Mouse (Mus musculus) E14TG2a.4 (cell line): ENCODE data around the gene Ralgps1.

Source experiments
- H3K27me3 ChIP-seq: 2 replicates; pipeline ENCODE4 v1.6.1; 2014; ENCODE audit warnings: low read length, control low read depth; ENCODE audit not compliant: insufficient read depth
- H3K36me3 ChIP-seq: 2 replicates; pipeline ENCODE4 v1.6.1; 2014; ENCODE audit warnings: low read length, control low read depth; ENCODE audit not compliant: insufficient read depth
- H3K4me1 ChIP-seq: replicated peaks from 2 replicates; pipeline ENCODE4 v1.6.1; 2014; ENCODE audit warnings: low read depth, low read length, control low read depth
- H3K4me3 ChIP-seq: replicated peaks from 2 replicates; pipeline ENCODE4 v1.5.1; 2014; ENCODE audit warnings: mild to moderate bottlenecking, low read length
- H3K9me3 ChIP-seq: 2 replicates; pipeline ENCODE4 v1.6.1; 2014; ENCODE audit warnings: low read length, control low read depth
- CTCF ChIP-seq: conservative IDR thresholded peaks from 2 replicates; pipeline ENCODE4 v1.5.1; 2014; ENCODE audit warnings: low read length
- NANOG ChIP-seq: IDR thresholded peaks from 2 replicates; pipeline ENCODE4 v1.6.1; 2014; ENCODE audit warnings: borderline replicate concordance, low read length, mixed read lengths
- POU5F1 ChIP-seq: IDR thresholded peaks from 2 replicates; pipeline ENCODE4 v1.6.1; 2014; ENCODE audit warnings: low read length, borderline replicate concordance

The Ralgps1 gene

GRCm38 (mm10) chr2:33365703-33366471 is 5.4 kb downstream of the Ralgps1 start:
- no peak for TF ChIP-seq POU5F1
- no peak for TF ChIP-seq CTCF
- TF ChIP-seq NANOG = no peak
- H3K36me3 ChIP-seq = peaks cover 12% of the 10 kb centered on the region
- peaks cover 10% of the 10 kb centered on the region for H3K4me1 ChIP-seq
- H3K9me3 ChIP-seq = no peaks in the 10 kb centered on the region
- no peak overlapping the region for H3K4me3 ChIP-seq
- H3K27me3 ChIP-seq = no peaks in the 10 kb centered on the region

GRCm38 (mm10) chr2:33364656-33365055 is 6.6 kb downstream of the Ralgps1 start:
- TF ChIP-seq CTCF (no peak), POU5F1 (no peak), NANOG (no peak)
- no peaks in the 10 kb centered on the region for H3K9me3 ChIP-seq
- peaks cover 12% of the 10 kb centered on the region for H3K36me3 ChIP-seq
- no peaks in the 10 kb centered on the region for H3K27me3 ChIP-seq
- no peak overlapping the region for H3K4me3 ChIP-seq
- H3K4me1 ChIP-seq = peaks cover 3% of the 10 kb centered on the region

GRCm38 (mm10) chr2:33363890-33364289 is 7.4 kb downstream of the Ralgps1 start:
- Histone ChIP-seq H3K9me3 (no peaks in the 10 kb centered on the region), H3K27me3 (no peaks in the 10 kb centered on the region), H3K36me3 (peaks cover 12% of the 10 kb centered on the region), H3K4me3 (no peak overlapping the region), H3K4me1 (no peaks in the 10 kb centered on the region)
- TF ChIP-seq CTCF = no peak
- TF ChIP-seq NANOG = no peak
- no peak for TF ChIP-seq POU5F1

GRCm38 (mm10) chr2:33361139-33361716 is 10.1 kb downstream of the Ralgps1 start:
- no peaks in the 10 kb centered on the region for H3K9me3 ChIP-seq
- TF ChIP-seq NANOG (no peak), POU5F1 (no peak), CTCF (no peak)
- H3K4me3 ChIP-seq = no peak overlapping the region
- peaks cover 16% of the 10 kb centered on the region for H3K4me1 ChIP-seq
- no peaks in the 10 kb centered on the region for H3K27me3 ChIP-seq
- H3K36me3 ChIP-seq = no peaks in the 10 kb centered on the region

GRCm38 (mm10) chr2:33360564-33360963 is 10.7 kb downstream of the Ralgps1 start:
- no peaks in the 10 kb centered on the region for H3K9me3 ChIP-seq
- H3K36me3 ChIP-seq = no peaks in the 10 kb centered on the region
- TF ChIP-seq CTCF = no peak
- no peak for TF ChIP-seq POU5F1
- TF ChIP-seq NANOG = no peak

GRCm38 (mm10) chr2:33359184-33359583 is 12.1 kb downstream of the Ralgps1 start:
- no peaks in the 10 kb centered on the region for H3K36me3 ChIP-seq
- peaks cover 16% of the 10 kb centered on the region for H3K4me1 ChIP-seq
- H3K27me3 ChIP-seq = no peaks in the 10 kb centered on the region
- no peak overlapping the region for H3K4me3 ChIP-seq
- TF ChIP-seq NANOG = no peak
- H3K9me3 ChIP-seq = no peaks in the 10 kb centered on the region

More at GRCm38 (mm10) chr2:33360564-33360963, 10.7 kb downstream of the Ralgps1 start:
- Histone ChIP-seq H3K27me3 (no peaks in the 10 kb centered on the region), H3K4me3 (no peak overlapping the region), H3K4me1 (peaks cover 16% of the 10 kb centered on the region)

- Histone ChIP-seq H3K4me3 (no peak overlapping the region), H3K36me3 (no peaks in the 10 kb centered on the region), H3K4me1 (peaks cover 16% of the 10 kb centered on the region), H3K27me3 (no peaks in the 10 kb centered on the region), H3K9me3 (no peaks in the 10 kb centered on the region)
- TF ChIP-seq POU5F1 (no peak), NANOG (no peak), CTCF (no peak)
Measured at GRCm38 (mm10) chr2:33357250-33357838, 13.9 kb downstream of the Ralgps1 start.

GRCm38 (mm10) chr2:33355558-33355957 is 15.7 kb downstream of the Ralgps1 start:
- H3K4me3 ChIP-seq = no peak overlapping the region
- H3K4me1 ChIP-seq = peaks cover 16% of the 10 kb centered on the region
- H3K36me3 ChIP-seq = no peaks in the 10 kb centered on the region
- no peaks in the 10 kb centered on the region for H3K9me3 ChIP-seq
- H3K27me3 ChIP-seq = no peaks in the 10 kb centered on the region
- TF ChIP-seq CTCF (no peak), POU5F1 (no peak)

GRCm38 (mm10) chr2:33353432-33353831 is 17.9 kb downstream of the Ralgps1 start:
- Histone ChIP-seq H3K9me3 (no peaks in the 10 kb centered on the region), H3K36me3 (no peaks in the 10 kb centered on the region), H3K4me1 (peaks cover 16% of the 10 kb centered on the region), H3K4me3 (no peak overlapping the region), H3K27me3 (no peaks in the 10 kb centered on the region)
- TF ChIP-seq CTCF (no peak), POU5F1 (no peak), NANOG (no peak)
